Mouse (Mus musculus) liver, embryonic 15.5 days (tissue): ENCODE measurements around the gene Hsf4. TPM values are rescaled to one million over a fixed set of nuclear protein-coding genes. Genes with fewer than 3 reads are reported as not detected.
"Not testable (repeated sequence)": the region's sequence is repeated elsewhere in the genome, so short reads cannot be mapped to it uniquely, and the experiment has no call there.

Experiments
- ATAC-seq: fragments of 200-750 bp; cut with Nextera tagmentation; 2 replicates; pipeline ENCODE4 v1.8.0; 2017; ENCODE audit warnings: moderate number of reproducible peaks, mild to moderate bottlenecking, moderate library complexity; ENCODE audit not compliant: insufficient read depth
- H3K27ac ChIP-seq: fragments of 300-500 bp; sonication (generic); replicated peaks from 2 replicates; pipeline ENCODE4 v1.5.1; 2015; ENCODE audit warnings: mild to moderate bottlenecking, inconsistent platforms
- H3K27me3 ChIP-seq: fragments of 300-500 bp; sonication (generic); 2 replicates; pipeline ENCODE4 v1.6.1; 2015; ENCODE audit warnings: mild to moderate bottlenecking, inconsistent platforms
- H3K36me3 ChIP-seq: fragments of 300-500 bp; sonication (generic); replicated peaks from 2 replicates; pipeline ENCODE4 v1.6.1; 2015; ENCODE audit warnings: moderate library complexity, mild to moderate bottlenecking, inconsistent platforms
- H3K4me1 ChIP-seq: fragments of 300-500 bp; sonication (generic); replicated peaks from 2 replicates; pipeline ENCODE4 v1.6.1; 2015; ENCODE audit warnings: inconsistent platforms
- H3K4me2 ChIP-seq: fragments of 300-500 bp; sonication (generic); 2 replicates; pipeline ENCODE4 v1.6.1; 2015; ENCODE audit warnings: moderate library complexity, mild to moderate bottlenecking, inconsistent platforms
- H3K4me3 ChIP-seq: fragments of 300-500 bp; sonication (generic); replicated peaks from 2 replicates; pipeline ENCODE4 v1.5.1; 2015; ENCODE audit warnings: mild to moderate bottlenecking, inconsistent platforms
- H3K9ac ChIP-seq: fragments of 300-500 bp; sonication (generic); 2 replicates; pipeline ENCODE4 v1.6.1; 2015; ENCODE audit warnings: moderate library complexity, mild to moderate bottlenecking, inconsistent platforms
- H3K9me3 ChIP-seq: fragments of 300-500 bp; sonication (generic); replicated peaks from 2 replicates; pipeline ENCODE4 v1.6.1; 2016; ENCODE audit warnings: inconsistent platforms
- WGBS: fragments of 180-500 bp; shearing (Covaris S2); methylation state at CpG from one replicate; pipeline ENCODE4 v1.1.7; 2015; ENCODE audit warnings: mixed read lengths; ENCODE audit not compliant: insufficient replicate concordance; 5-methylcytosine and 5-hydroxymethylcytosine counted together
- polyA plus RNA-seq: library from polyadenylated mRNA; unstranded; fragments of >200 nt; fragmentation: Nextera tagmentation; extraction: Ambion mirVana; gene quantifications from 2 replicates; pipeline ENCODE4 v1.2.1, GENCODE M21; 2015

Gene Hsf4
- polyA plus RNA-seq, 1 experiment from 2014 or later: not detected

DNA sequence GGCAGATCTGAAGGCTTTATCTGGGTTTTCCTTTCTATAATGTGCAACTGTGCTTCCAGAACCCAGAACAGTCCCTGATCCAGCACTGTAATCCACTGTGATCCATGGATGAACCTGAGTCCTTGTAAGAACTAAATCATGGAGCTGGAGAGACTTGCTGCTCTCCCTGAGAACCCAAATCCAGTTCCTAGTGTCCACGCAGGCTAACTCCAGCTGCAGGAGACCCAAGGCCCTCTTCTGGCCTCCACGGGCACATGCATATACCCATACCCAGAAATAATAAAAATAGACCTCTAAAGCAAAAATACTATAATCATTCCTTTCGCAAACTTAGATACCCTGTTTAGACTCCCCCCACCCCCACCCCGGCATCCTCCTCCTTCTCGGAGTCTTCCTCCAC, 18.6 kb downstream of the Hsf4 start:
- H3K9ac ChIP-seq: no peak overlapping the region
- peaks cover 64% of the 10 kb centered on the region for H3K27me3 ChIP-seq
- H3K4me1 ChIP-seq: peaks cover 35% of the 10 kb centered on the region
- 81% methylated on average over 5 of the region's 5 CpGs for WGBS
- no peak overlapping the region for H3K27ac ChIP-seq
- H3K4me2 ChIP-seq: no peak overlapping the region
- no peak overlapping the region for H3K4me3 ChIP-seq
- H3K9me3 ChIP-seq: no peaks in the 10 kb centered on the region
- no peaks in the 10 kb centered on the region for H3K36me3 ChIP-seq
- no peak for ATAC-seq

DNA sequence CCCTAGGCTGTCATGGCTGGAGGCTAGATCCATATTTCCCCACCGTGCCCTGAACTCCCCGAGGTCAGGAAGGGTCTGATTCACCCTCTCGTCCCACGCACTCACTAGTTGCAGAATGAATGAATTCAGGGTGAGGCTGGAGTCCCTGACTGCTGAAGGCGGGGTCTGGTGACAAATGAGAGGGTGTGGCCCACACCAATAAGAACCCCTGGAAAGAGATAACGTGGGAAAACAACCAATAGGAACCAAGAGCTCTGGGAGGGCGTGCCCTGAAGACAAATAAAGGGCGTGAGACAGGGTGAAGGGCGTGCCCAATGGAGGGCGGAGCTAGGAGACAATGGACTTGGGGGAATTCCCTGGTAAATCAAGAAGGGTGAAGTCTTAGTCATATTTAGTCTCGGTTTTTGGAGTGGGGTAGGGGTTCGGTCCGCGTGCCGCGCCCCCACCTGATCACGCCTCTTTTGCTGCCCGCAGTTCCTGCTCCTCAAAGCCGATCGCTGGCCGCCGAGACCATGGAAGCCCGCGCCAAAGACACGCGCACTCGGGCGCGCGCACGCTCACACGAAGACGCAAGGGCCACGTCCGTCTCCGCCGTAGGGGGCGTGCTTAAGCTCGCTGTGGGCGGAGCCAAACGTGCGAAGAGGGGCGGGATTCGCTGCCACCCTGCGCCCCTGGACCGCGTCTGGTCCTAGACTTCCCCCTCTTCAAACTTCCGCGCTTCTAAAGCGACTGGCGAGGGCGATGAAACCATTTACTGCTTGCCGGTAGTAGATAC, 19.5 kb downstream of the Hsf4 start:
- H3K9me3 ChIP-seq: no peaks in the 10 kb centered on the region
- H3K27ac ChIP-seq: no peak overlapping the region; the same call in 1 of the 2 replicates
- peak overlapping the region; percentile 54 for H3K4me3 ChIP-seq
- H3K4me1 ChIP-seq: peaks cover 33% of the 10 kb centered on the region
- no peaks in the 10 kb centered on the region for H3K36me3 ChIP-seq
- H3K9ac ChIP-seq: peak overlapping the region; percentile 7; the same call in 1 of the 2 replicates
- H3K27me3 ChIP-seq: peaks cover 57% of the 10 kb centered on the region
- under 1% methylated on average over 53 of the region's 53 CpGs for WGBS
- H3K4me2 ChIP-seq: peak overlapping the region; percentile 82
- peak; percentile 79 for ATAC-seq

DNA sequence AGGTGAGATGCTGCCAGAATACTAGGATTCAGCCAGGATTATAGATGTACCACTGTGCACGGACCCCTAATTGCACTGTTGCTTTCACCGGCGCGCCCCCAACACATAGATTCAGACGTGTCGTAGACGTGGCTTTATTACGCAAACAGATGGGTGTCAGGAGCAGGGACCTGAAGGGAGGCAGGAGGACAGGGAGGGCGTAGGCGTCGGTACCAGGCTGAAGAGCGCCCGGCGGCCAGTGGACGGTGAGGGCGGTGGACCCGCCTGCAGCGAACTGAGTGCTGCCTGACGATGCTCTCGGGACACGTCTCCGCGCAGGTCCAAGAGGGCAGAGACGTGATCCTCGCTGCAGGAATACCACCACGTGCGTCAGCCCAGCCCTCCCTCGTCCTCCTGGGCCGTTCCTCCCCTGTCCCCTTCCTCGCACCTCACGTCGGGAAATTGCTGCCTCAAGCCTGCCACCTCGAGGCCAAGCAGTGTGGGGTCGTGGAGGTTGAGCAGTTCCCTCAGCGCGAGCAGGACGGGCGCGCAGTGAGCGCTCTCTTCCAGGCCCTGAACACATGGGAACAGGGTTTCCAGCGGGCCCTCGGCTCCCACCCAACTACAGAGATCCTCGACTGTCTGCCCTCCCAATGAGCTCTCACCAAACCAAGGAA, 20.3 kb downstream of the Hsf4 start, which contains the start of gene 4931428F04Rik:
Gene 4931428F04Rik, minus strand, starts transcription at position 60 of the 656 bp plus-strand sequence.
- peak within 1 kb of the TSS; percentile 54 for H3K4me3 ChIP-seq
- H3K4me2 ChIP-seq: peak within 1 kb of the TSS; percentile 82
- H3K27me3 ChIP-seq: peaks cover 53% of the 10 kb centered on the region
- H3K4me1 ChIP-seq: peaks cover 33% of the 10 kb centered on the region
- 4% methylated on average over 43 of the region's 43 CpGs for WGBS
- peak; percentile 8 for ATAC-seq
- no peaks in the 10 kb centered on the region for H3K36me3 ChIP-seq
- no peaks in the 10 kb centered on the region for H3K9me3 ChIP-seq
- no peak within 1 kb of the TSS; the same call in 1 of the 2 replicates for H3K27ac ChIP-seq
- peak within 1 kb of the TSS; percentile 7; the same call in 1 of the 2 replicates for H3K9ac ChIP-seq

DNA sequence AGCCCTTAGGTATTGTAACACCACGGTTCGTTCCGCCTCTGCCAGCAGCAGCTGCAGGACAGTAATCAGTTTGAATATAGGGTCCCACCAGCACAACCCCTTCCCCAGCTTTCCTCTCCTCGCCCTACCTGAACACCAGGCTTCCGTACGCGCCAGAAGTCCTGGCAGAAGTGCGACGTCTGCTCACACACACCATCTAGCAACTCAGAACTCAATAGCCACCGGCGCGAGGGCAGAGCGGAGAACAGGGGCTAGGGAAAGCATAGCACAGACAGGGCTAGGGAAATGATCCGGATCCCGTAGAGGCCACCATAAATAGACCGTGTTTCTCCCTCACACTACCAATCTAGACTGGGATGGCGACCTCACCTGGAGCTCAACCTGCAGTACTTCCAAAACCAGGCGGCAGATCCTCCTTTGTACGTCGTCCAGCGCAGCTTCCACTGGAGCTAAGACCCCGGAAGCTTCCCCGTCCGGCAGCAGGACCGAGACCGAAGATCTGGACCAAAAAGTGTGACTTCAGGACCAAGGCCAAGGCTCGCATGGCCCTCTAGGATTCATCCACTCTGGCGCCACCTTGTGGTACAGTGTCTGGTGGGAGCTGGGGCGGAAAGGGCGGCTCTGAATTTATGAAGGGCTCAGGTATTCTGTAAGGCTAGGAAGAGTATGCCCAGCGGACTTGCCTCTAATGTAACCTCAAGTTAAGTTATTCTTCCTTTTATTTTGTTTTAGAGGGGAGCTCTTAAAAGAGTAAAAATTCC, 21.1 kb downstream of the Hsf4 start:
- Histone ChIP-seq H3K4me2 (peak overlapping the region; percentile 82), H3K27ac (no peak overlapping the region), H3K36me3 (no peaks in the 10 kb centered on the region), H3K9ac (no peak overlapping the region), H3K4me1 (peaks cover 39% of the 10 kb centered on the region), H3K9me3 (no peaks in the 10 kb centered on the region), H3K27me3 (peaks cover 48% of the 10 kb centered on the region), H3K4me3 (no peak overlapping the region)
- ATAC-seq: no peak
- WGBS: 15% methylated on average over 31 of the region's 31 CpGs

DNA sequence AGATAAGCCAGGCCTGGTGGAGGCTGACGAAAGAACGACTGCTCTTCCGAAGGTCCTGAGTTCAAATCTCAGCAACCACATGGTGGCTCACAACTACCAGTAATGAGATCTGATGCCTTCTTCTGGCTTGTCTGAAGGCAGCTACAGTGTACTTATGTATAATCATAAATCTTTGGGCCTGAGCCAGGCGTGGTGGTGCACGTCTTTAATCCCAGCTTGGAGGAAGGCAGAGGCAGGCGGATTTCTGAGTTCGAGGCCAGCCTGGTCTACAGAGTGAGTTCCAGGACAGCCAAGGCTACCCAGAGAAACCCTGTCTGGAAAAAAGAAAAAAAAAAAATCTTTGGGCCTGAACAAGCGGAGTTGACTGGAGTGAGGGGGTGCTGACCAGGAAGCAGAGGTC, 21.8 kb downstream of the Hsf4 start:
- not testable (repeated sequence) for H3K36me3 ChIP-seq, H3K9me3 ChIP-seq, H3K4me2 ChIP-seq, H3K4me3 ChIP-seq, H3K27ac ChIP-seq, ATAC-seq, H3K9ac ChIP-seq
- Histone ChIP-seq H3K27me3 (peaks cover 42% of the 10 kb centered on the region), H3K4me1 (peaks cover 46% of the 10 kb centered on the region)
- 71% methylated on average over 8 of the region's 8 CpGs for WGBS

DNA sequence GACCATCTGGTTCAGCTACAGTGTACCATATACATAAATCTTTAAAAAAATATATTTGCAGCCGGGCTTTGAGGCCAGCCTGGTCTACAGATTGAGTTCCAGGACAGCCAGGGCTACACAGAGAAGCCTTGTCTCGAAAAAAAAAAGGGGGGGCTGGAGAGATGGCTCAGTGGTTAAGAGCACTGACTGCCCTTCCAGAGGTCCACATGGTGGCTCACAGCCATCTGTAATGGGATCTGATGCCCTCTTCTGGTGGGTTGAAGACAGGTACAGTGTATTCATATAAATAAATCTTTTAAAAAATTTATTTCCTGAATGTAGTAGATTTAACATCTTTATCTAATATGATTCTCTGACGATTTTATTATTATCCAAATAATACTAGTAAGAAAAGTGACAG, 22.2 kb downstream of the Hsf4 start:
- not testable (repeated sequence) for H3K4me2 ChIP-seq, ATAC-seq, H3K27ac ChIP-seq, H3K9ac ChIP-seq, H3K9me3 ChIP-seq, H3K4me3 ChIP-seq, H3K36me3 ChIP-seq
- Histone ChIP-seq H3K4me1 (peaks cover 50% of the 10 kb centered on the region), H3K27me3 (peaks cover 38% of the 10 kb centered on the region)
- WGBS: 47% methylated on average over 3 of the region's 3 CpGs

DNA sequence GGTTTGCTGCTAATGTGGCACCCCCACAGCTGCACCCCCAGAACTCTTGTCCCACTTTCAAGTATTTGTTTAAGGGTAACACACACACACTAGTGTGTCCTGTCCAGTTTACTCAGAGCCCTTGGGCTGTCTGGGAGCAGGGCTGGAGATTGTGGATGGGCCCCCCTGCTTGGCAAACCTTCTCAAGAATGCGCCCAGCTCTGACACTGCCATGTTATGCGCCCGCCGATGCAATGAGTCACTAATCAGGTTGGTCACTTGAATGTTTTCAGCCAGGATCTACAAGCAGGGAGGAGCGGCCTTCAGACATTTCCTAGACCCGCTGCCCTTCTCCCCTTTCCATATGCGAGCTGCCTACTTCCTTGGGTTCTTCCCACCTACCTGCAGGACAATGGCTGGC, 22.9 kb downstream of the Hsf4 start:
- H3K27ac ChIP-seq: no peak overlapping the region
- H3K4me2 ChIP-seq: no peak overlapping the region
- WGBS: 67% methylated on average over 7 of the region's 7 CpGs
- ATAC-seq: no peak
- H3K4me1 ChIP-seq: peaks cover 55% of the 10 kb centered on the region
- H3K4me3 ChIP-seq: no peak overlapping the region
- no peaks in the 10 kb centered on the region for H3K36me3 ChIP-seq
- peaks cover 34% of the 10 kb centered on the region for H3K27me3 ChIP-seq
- no peaks in the 10 kb centered on the region for H3K9me3 ChIP-seq
- no peak overlapping the region for H3K9ac ChIP-seq

DNA sequence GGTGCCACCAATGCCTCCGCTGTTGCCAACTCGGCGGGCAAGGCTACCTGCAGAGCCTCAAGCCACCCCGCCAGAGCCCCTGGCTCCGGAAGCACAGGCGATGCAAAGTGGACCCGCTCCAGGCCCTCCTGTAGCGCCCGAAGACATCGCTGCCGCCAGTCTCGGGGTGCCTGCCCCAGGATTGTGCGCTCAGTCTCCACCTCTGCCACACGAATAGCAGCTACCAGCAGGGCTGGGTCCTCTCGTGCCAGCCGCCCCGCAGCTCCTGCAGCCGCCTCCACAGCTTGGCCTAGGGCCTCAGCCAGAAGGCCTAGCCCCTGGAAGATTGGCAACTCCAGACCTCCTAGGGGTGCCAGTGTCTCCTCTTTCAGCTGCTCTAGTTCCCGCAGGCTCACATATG, 23.8 kb downstream of the Hsf4 start:
- peaks cover 28% of the 10 kb centered on the region for H3K27me3 ChIP-seq
- no peaks in the 10 kb centered on the region for H3K9me3 ChIP-seq
- no peak overlapping the region for H3K9ac ChIP-seq
- peaks cover 55% of the 10 kb centered on the region for H3K4me1 ChIP-seq
- no peaks in the 10 kb centered on the region for H3K36me3 ChIP-seq
- no peak overlapping the region for H3K27ac ChIP-seq
- no peak overlapping the region for H3K4me2 ChIP-seq
- 80% methylated on average over 19 of the region's 19 CpGs for WGBS
- H3K4me3 ChIP-seq: no peak overlapping the region
- ATAC-seq: no peak

DNA sequence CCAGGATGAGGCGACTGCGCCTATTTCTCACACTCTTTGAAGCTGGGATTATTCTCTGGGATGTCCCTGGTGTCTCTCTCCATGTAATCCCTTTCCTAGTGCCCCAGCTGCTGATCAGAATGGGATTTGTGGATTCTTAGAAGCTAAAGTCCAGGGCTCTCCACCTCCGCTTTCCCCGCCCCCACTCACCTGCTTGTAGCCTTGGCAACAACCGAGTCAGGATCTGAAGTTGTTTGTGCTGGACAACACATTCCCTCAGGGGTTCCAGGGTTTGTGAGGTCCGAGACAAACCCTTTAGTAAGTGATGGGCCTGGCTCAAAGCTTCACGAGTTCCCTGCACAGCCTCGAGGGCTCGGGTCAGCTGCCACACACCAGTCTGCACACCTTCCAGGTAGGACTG, 25.2 kb downstream of the Hsf4 start:
- 73% methylated on average over 9 of the region's 9 CpGs for WGBS
- H3K27me3 ChIP-seq: peaks cover 17% of the 10 kb centered on the region
- H3K4me1 ChIP-seq: peaks cover 53% of the 10 kb centered on the region
- no peaks in the 10 kb centered on the region for H3K9me3 ChIP-seq
- H3K9ac ChIP-seq: no peak overlapping the region
- H3K4me2 ChIP-seq: peak overlapping the region; percentile 23
- H3K4me3 ChIP-seq: peak overlapping the region; percentile 17; the same call in 1 of the 2 replicates
- H3K36me3 ChIP-seq: peaks cover 11% of the 10 kb centered on the region
- ATAC-seq: no peak
- no peak overlapping the region for H3K27ac ChIP-seq

DNA sequence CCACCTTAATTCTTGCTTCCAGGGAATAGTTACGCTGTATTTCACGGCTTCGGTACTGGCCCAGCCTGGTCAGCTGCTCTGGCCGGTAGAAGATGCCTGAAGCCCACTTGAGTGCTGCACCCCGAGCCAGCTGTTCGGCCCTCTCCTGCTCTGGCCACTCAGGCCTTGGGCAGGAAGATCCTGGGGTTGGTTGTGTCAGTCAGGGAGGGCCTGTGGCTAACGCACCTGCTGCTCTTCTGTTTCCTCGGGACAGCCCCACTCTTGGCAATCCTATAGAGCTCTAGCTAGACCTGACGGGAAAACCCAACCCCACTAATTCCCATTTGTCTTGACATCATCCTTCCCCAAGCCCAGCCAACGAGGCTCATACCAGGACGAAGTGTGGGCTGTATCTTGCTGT, 25.7 kb downstream of the Hsf4 start:
- Histone ChIP-seq H3K4me1 (peaks cover 50% of the 10 kb centered on the region), H3K36me3 (peaks cover 16% of the 10 kb centered on the region), H3K9ac (no peak overlapping the region), H3K27me3 (peaks cover 12% of the 10 kb centered on the region), H3K4me3 (peak overlapping the region; percentile 17; the same call in 1 of the 2 replicates), H3K9me3 (no peaks in the 10 kb centered on the region), H3K27ac (0 out of 2 replicates have a peak overlapping the region, but pooled peaks have one; percentile 98), H3K4me2 (peak overlapping the region; percentile 23)
- WGBS: 64% methylated on average over 11 of the region's 11 CpGs
- no peak for ATAC-seq
